Mouse (Mus musculus) ES-E14 (cell line): ENCODE measurements around the gene Rap1a.

Experiments used
- HCFC1 ChIP-seq: IDR thresholded peaks from 2 replicates; pipeline ENCODE4 v1.6.1; 2012; ENCODE audit warnings: low read length, inconsistent platforms, borderline replicate concordance; ENCODE audit not compliant: insufficient read depth
- ZC3H11A ChIP-seq: IDR thresholded peaks from 2 replicates; pipeline ENCODE4 v1.6.1; 2012; ENCODE audit warnings: low read depth, mild to moderate bottlenecking, inconsistent platforms, low read length, borderline replicate concordance

DNA sequence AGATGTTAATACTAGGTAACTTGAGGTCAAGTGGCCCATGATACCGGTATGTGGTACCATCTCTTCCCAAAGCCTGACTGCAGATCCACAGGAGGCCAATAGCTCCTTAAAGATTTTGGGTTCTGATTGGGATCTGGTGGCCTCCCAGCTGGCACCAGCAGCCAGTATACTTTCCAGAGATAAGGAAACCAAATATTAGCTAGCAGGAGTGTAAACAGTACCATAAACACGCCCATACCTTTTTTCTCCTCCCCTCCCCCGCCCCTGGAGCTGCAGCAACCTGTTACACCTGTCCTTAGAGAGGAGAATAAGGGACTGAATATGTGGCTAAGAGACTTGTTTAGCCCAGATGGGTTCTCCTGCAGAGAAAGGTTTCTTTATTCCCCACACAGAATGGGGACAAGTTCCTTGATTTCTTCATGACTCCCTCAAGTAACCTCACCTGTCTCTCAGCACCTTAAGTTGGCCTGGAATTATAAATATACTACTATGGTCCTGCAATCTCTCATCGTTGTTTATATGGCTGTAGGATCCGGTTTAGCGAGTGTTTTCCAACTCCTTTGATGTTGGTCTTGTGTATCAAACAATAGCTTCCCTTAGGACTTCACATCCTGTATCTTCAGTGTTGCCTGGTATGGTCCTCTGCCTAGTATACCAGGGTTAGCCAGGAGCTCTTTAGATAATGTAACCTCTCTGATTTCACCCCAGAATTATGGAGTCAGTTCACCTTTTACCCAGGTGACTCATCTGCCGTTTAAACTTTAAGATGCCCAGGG lies 45.3 kb upstream of the Rap1a start:
- no peak for TF ChIP-seq HCFC1
- TF ChIP-seq ZC3H11A: no peak
